Mouse (Mus musculus) forebrain, embryonic 14.5 days (tissue): ENCODE measurements around the gene Gpr108. TPM values are rescaled to one million over a fixed set of nuclear protein-coding genes. Genes with fewer than 3 reads are reported as not detected.

ENCODE experiments used
- ATAC-seq: fragments of 200-750 bp; cut with Nextera tagmentation; 2 replicates; pipeline ENCODE4 v1.8.0; 2017; ENCODE audit warnings: mild to moderate bottlenecking, moderate library complexity
- DNase-seq: peaks from one replicate; pipeline ENCODE4 v3.0.0-alpha.2; 2015; ENCODE audit warnings: low spot score
- H3K27ac ChIP-seq: fragments of 300-500 bp; sonication (generic); 2 replicates; pipeline ENCODE4 v1.5.1; 2014; ENCODE audit warnings: low read depth, mild to moderate bottlenecking, control low read depth, low read length, moderate library complexity
- H3K27me3 ChIP-seq: fragments of 300-500 bp; sonication (generic); replicated peaks from 2 replicates; pipeline ENCODE4 v1.6.1; 2014; ENCODE audit warnings: low read length, control low read depth, mixed read lengths; ENCODE audit not compliant: control insufficient read depth, insufficient read depth
- H3K36me3 ChIP-seq: fragments of 300-500 bp; sonication (generic); 2 replicates; pipeline ENCODE4 v1.6.1; 2014; ENCODE audit warnings: low read length, control low read depth; ENCODE audit not compliant: control insufficient read depth, insufficient read depth
- H3K4me1 ChIP-seq: fragments of 300-500 bp; sonication (generic); 2 replicates; pipeline ENCODE4 v1.6.1; 2014; ENCODE audit warnings: antibody characterized with exemption, low read length, control low read depth; ENCODE audit not compliant: control insufficient read depth, insufficient read depth
- H3K4me2 ChIP-seq: fragments of 300-500 bp; sonication (generic); 2 replicates; pipeline ENCODE4 v1.6.1; 2014; ENCODE audit warnings: mild to moderate bottlenecking, control low read depth, low read length
- H3K4me3 ChIP-seq: fragments of 300-500 bp; sonication (generic); 2 replicates; pipeline ENCODE4 v1.5.1; 2014; ENCODE audit warnings: low read depth, low read length, control low read depth
- H3K9ac ChIP-seq: fragments of 300-500 bp; sonication (generic); 2 replicates; pipeline ENCODE4 v1.6.1; 2014; ENCODE audit warnings: mild to moderate bottlenecking, low read length, control low read depth, moderate library complexity
- H3K9me3 ChIP-seq: fragments of 300-500 bp; sonication (generic); replicated peaks from 2 replicates; pipeline ENCODE4 v1.6.1; 2016; ENCODE audit warnings: low read length, control low read depth, mixed read lengths; ENCODE audit not compliant: control insufficient read depth
- WGBS: fragments of 180-500 bp; shearing (Covaris S2); extraction: QIAGEN DNeasy Blood & Tissue Kit; methylation state at CpG from one replicate; pipeline ENCODE4 v1.1.7; 2014; 5-methylcytosine and 5-hydroxymethylcytosine counted together
- polyA plus RNA-seq: library from polyadenylated mRNA; unstranded; fragments of >200 nt; fragmentation: Nextera tagmentation; extraction: Ambion mirVana; gene quantifications from 2 replicates; pipeline ENCODE4 v1.2.1, GENCODE M21; 2014

Gpr108 gene
- polyA plus RNA-seq, 1 experiment from 2014 or later: 19.6 TPM

DNA sequence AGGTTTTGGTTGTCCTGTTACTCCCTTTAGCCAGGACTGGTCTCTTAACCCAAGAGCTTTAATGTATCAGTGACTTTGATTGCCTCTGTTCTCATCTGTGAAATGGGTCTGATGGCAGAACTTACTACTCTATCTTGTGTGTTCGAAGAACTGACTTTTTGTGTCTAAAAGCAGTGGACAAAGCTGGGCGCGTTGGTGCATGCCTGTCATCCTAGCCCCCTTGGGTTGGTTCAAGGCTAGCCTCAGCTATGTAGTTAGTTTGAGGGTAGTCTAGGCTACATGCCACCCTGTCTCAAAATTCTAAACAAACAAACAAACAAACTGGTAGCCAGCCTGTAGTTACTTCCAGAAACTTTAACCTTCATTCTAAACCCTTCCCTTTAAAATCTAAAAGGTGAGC, 3.2 kb upstream of the Gpr108 start:
- ATAC-seq (no peak), DNase-seq (no peak)
- Histone ChIP-seq H3K4me2 (no peak overlapping the region), H3K4me3 (no peak overlapping the region), H3K27me3 (no peaks in the 10 kb centered on the region), H3K36me3 (peaks cover 15% of the 10 kb centered on the region), H3K27ac (no peak overlapping the region), H3K4me1 (peaks cover 25% of the 10 kb centered on the region), H3K9me3 (no peaks in the 10 kb centered on the region), H3K9ac (no peak overlapping the region)
- WGBS: 94% methylated on average over 3 of the region's 3 CpGs

GRCm38 (mm10) chr17:57250461-57251160, 2.4 kb upstream of the Gpr108 start:
- 2% methylated on average over 33 of the region's 33 CpGs for WGBS
- ATAC-seq (no peak), DNase-seq (peak; percentile 16)
- H3K9me3 ChIP-seq: no peaks in the 10 kb centered on the region
- peaks cover 26% of the 10 kb centered on the region for H3K4me1 ChIP-seq
- no peaks in the 10 kb centered on the region for H3K27me3 ChIP-seq
- no peak overlapping the region for H3K27ac ChIP-seq
- peak overlapping the region; percentile 89 for H3K4me2 ChIP-seq
- H3K36me3 ChIP-seq: peaks cover 15% of the 10 kb centered on the region
- peak overlapping the region; percentile 56 for H3K4me3 ChIP-seq
- peak overlapping the region; percentile 63 for H3K9ac ChIP-seq

- H3K9ac ChIP-seq: peak within 1 kb of the TSS; percentile 63
- no peaks in the 10 kb centered on the region for H3K27me3 ChIP-seq
- H3K9me3 ChIP-seq: no peaks in the 10 kb centered on the region
- H3K4me2 ChIP-seq: peak within 1 kb of the TSS; percentile 89
- H3K4me1 ChIP-seq: peaks cover 26% of the 10 kb centered on the region
- under 1% methylated on average over 49 of the region's 52 CpGs for WGBS
- peak within 1 kb of the TSS; percentile 56 for H3K4me3 ChIP-seq
- H3K36me3 ChIP-seq: peaks cover 10% of the 10 kb centered on the region
- peak within 1 kb of the TSS; percentile 86 for H3K27ac ChIP-seq
- DNase-seq (peak; percentile 89), ATAC-seq (peak; percentile 11)
Observed at GRCm38 (mm10) chr17:57249186-57250181, 1.2 kb upstream of the Gpr108 start, which contains the start of gene Trip10. Gene Trip10, plus strand, starts transcription at chr17:57249455.

GRCm38 (mm10) chr17:57248771-57249170, 525 bp upstream of the Gpr108 start:
- Histone ChIP-seq H3K36me3 (peaks cover 7% of the 10 kb centered on the region; the same call in 1 of the 2 replicates), H3K27me3 (no peaks in the 10 kb centered on the region), H3K9me3 (no peaks in the 10 kb centered on the region), H3K4me3 (peak overlapping the region; percentile 56), H3K9ac (peak overlapping the region; percentile 40; the same call in 1 of the 2 replicates), H3K4me1 (peaks cover 26% of the 10 kb centered on the region), H3K27ac (peak overlapping the region; percentile 86), H3K4me2 (peak overlapping the region; percentile 89)
- 4% methylated on average over 13 of the region's 13 CpGs for WGBS
- ATAC-seq (no peak), DNase-seq (no peak)

- no peaks in the 10 kb centered on the region for H3K9me3 ChIP-seq
- under 1% methylated on average over 46 of the region's 46 CpGs for WGBS
- H3K4me2 ChIP-seq: peak overlapping the region; percentile 89
- peak overlapping the region; percentile 83 for H3K9ac ChIP-seq
- DNase-seq (peak; percentile 100), ATAC-seq (peak; percentile 94)
- peak overlapping the region; percentile 97 for H3K27ac ChIP-seq
- H3K4me1 ChIP-seq: peaks cover 26% of the 10 kb centered on the region
- H3K36me3 ChIP-seq: peaks cover 13% of the 10 kb centered on the region; the same call in 1 of the 2 replicates
- H3K4me3 ChIP-seq: peak overlapping the region; percentile 56
- H3K27me3 ChIP-seq: no peaks in the 10 kb centered on the region
Observed at GRCm38 (mm10) chr17:57247393-57248200, 649 bp downstream of the Gpr108 start.

- Histone ChIP-seq H3K27ac (peak overlapping the region; percentile 97), H3K36me3 (peaks cover 18% of the 10 kb centered on the region), H3K27me3 (no peaks in the 10 kb centered on the region), H3K4me2 (peak overlapping the region; percentile 52), H3K9me3 (no peaks in the 10 kb centered on the region), H3K4me3 (peak overlapping the region; percentile 56), H3K4me1 (peaks cover 26% of the 10 kb centered on the region), H3K9ac (peak overlapping the region; percentile 83)
- no peak for DNase-seq
- ATAC-seq: peak; percentile 0
- WGBS: 4% methylated on average over 18 of the region's 18 CpGs
Observed at GRCm38 (mm10) chr17:57246663-57247392, 1.4 kb downstream of the Gpr108 start.

GRCm38 (mm10) chr17:57245311-57245929, 2.8 kb downstream of the Gpr108 start:
- H3K9me3 ChIP-seq: no peaks in the 10 kb centered on the region
- H3K27me3 ChIP-seq: no peaks in the 10 kb centered on the region
- H3K9ac ChIP-seq: no peak overlapping the region
- no peak overlapping the region for H3K4me2 ChIP-seq
- H3K4me1 ChIP-seq: peaks cover 24% of the 10 kb centered on the region
- no peak overlapping the region for H3K27ac ChIP-seq
- H3K4me3 ChIP-seq: no peak overlapping the region
- H3K36me3 ChIP-seq: peaks cover 23% of the 10 kb centered on the region
- DNase-seq (no peak), ATAC-seq (no peak)
- 90% methylated on average over 10 of the region's 10 CpGs for WGBS
